Mouse (Mus musculus): ENCODE data around the gene Tescl. TPM values are rescaled to one million over a fixed set of nuclear protein-coding genes. Genes with fewer than 3 reads are reported as not detected.

Gene Tescl
- polyA plus RNA-seq, 1 experiment: not detected

DNA sequence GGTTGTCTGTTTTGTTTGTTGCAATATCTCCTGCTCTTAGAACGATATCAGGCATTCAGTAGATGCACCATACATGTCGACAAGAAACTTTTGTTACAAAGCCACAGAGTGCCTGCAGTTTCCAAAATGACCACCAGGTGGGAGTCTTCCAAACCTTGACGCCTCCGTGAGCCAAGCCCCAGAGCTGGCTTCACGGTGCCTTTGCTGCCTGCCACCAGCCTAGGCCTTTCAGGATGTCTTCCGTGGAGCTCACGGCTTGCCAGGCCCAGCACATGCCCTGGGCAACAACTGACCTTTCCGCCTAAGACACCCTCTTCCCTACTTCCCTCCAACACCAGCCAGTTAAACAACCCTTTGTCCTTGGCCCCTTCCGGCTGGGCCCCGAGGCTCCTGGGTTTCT is 31.1 kb upstream of the Tescl start:
- DNase-seq (ENCODE audit: extremely low spot score in 1 of 2, low spot score in 1 of 2): peak; percentile 60 to 95

DNA sequence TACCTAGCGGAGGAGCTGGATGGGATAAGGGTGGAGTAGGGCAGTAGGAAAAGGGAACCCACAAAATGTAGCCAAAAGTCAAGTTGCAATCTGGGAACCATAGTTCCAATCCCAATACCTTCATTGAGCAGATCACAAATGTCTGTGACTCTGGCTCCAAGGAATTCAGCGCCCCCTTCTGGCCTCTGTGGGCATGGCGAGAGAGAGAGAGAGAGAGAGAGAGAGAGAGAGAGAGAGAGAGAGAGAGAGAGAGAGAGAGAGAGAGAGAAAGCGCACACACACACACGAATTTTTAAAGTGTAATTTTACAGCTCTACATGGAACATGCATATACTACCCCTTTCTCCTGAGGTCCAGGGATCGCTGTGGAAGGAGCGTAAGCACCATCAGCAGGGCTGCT is 29.5 kb upstream of the Tescl start:
- peak in 1 of 2 experiments; percentile 66 for DNase-seq (ENCODE audit: extremely low spot score in 1 of 2, low spot score in 1 of 2)

DNA sequence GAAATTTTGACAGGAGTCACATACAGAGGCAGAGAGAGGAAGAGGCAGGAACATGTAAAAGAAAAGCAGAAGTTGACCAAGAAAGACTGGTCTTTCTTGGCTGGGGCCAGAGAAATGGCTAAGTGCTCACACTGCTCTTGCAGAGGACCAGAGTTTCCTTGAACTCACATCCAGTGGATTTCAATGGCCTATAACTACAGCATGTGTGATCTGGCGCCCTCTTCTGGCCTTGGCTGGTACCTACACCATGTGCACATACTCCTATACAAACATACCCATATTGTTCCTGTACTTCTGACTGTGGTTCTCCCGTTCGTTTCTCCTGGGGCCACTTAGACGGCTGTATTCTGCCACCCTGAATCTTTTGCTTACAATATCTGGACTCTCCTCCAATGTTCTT is 27.3 kb upstream of the Tescl start:
- DNase-seq (ENCODE audit: extremely low spot score in 1 of 2, low spot score in 1 of 2): no peak

DNA sequence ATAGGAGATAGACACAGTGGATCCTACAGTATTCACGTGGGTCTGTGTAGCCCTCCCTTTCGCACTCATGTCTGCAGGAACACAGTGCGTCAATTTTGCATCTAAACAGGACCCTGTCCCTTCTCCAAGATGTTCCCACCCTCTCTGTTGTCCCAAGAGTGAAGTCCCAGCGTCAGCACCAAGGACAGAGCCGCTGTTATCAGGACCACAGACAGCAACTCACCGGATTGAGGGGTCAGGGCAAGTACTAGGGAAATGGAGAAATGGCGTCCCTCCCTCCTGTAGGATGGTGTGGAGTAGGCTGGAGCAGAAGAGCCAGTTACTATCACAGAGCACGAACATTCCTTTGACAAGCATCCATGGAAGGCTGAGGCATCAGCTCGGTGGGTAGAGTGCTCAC is 25.5 kb upstream of the Tescl start:
- no peak for DNase-seq (ENCODE audit: extremely low spot score in 1 of 2, low spot score in 1 of 2)

DNA sequence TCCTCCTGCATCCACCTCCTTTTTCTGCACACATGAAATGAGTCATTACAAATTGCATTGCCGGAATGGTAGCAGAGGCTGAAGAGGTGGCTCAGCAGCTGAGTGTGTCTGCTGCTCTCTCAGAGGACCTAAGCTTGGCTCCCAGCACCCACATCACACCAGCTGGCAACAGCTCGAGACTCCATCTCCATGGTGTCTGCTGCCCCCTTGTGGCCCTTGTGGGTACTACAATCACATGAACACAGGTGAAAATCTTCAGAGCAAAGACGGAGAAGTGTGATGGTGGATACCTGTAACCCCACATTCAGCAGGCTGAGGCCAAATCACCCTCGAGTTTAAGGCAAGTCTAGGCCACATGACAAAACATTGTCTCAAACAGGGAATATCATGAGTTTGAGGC is 24.2 kb upstream of the Tescl start:
- DNase-seq (ENCODE audit: extremely low spot score in 1 of 2, low spot score in 1 of 2): no peak

DNA sequence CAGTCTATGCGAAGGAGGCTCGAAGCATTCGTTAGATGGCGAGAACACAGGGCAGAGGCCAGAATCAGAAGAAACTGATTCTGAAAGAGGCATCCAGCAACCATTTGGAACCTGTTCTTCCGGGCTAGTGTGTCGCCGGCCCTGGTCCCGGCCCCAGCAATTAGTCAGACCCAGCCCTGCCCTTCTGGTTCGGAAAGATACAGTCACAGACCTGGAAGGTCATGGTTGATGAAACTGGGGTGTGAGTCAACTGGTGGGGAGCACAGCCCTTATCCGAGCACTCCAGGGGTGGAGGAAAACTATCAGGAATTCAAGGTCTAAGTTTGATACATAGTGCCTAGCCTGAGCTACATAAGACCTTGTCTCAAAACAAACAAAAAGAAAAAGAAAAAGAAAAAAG is 22.3 kb upstream of the Tescl start:
- DNase-seq (ENCODE audit: extremely low spot score in 1 of 2, low spot score in 1 of 2): no peak

DNA sequence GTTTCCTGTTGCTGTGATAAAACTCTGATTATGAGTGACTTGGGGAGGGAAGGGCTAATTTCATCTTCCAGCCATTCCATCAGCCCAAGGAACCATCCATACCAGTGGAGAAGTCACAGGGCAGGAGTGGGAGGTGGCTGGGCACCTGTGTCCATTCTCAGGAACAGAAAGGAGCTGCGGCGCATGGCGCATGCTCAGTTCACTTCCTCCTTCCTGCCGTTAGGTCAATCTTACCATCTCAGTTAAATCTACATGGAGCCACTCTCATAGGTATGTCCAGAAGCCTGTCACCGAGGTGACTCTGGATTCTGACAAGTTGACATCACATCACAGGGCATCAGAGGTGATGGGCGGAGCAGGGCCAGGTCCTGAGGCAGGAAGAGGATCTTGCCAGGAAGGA is 21.9 kb upstream of the Tescl start:
- DNase-seq (ENCODE audit: extremely low spot score in 1 of 2, low spot score in 1 of 2): no peak

DNA sequence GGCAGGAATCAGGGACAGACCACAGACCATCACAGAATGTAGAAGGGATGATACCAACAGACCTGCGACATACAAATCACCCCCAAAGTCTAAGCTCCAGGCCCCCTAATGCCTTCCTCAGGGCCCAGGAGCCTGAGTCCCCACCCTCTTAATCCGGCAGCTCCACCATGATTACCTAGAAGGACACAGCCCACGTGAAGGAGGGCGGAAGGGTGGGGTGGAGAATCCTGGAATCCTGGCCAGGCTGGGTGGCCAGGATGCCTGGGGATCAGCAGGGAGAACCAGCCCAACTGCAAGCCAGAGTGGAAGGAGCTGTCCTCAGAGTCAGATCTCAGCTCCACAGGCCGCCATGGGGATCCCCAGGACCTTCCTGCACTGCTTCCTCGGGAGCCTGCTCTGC is 15.2 kb upstream of the Tescl start, which contains the start of gene Lypd5:
Lypd5 (plus strand) TSS at position 301 of the 400 bp plus-strand sequence.
- no peak for DNase-seq (ENCODE audit: extremely low spot score in 1 of 2, low spot score in 1 of 2)

DNA sequence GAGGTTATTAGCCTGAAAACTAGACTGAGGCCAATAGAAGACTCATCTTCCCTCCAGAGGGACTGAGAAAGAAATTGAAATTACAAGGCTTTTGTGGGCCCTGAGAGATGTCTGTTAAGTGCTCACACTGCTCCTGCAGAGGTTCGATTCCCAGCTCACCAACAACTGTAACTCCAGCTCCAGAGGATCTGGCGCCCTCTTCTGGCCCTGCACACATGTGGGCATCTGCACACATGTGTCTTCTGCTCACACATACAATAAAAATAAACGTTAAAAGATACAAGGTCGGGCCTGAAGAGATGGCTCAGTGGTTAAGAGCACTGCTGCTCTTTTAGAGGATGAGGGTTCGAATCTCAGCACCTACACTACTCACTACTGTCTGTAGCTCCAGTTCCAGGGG is 12.7 kb upstream of the Tescl start:
- no peak for DNase-seq (ENCODE audit: extremely low spot score in 1 of 2, low spot score in 1 of 2)

DNA sequence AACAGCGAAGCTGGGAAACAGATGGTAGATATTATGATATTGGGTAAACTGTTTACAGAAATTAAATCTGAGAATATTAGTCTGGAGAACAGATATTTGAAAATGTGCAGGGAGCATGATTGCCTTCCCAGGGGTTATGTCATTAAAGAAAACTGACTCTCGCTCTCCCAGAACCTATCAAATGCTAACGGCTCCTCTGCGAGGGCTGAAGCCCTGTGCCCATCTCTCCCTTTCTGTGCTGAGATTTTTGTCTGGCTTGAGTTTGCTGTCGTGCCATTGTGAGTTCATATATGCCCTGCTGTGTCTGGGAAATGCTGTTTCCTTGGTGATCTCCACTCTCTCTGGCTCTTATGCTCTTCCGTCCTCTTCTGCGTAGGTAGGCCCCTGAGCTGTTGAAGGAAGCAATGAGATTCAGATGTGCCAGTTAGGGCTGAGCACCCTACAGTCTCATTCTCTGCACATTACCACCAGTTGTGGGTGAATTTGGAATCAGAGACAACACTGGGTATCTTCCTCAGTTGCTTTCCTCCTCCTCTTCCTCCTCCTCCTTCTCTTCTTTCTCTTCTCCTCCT is 10.1 kb upstream of the Tescl start:
- DNase-seq (ENCODE audit: extremely low spot score in 1 of 2, low spot score in 1 of 2): peak in 1 of 2 experiments; percentile 44

DNA sequence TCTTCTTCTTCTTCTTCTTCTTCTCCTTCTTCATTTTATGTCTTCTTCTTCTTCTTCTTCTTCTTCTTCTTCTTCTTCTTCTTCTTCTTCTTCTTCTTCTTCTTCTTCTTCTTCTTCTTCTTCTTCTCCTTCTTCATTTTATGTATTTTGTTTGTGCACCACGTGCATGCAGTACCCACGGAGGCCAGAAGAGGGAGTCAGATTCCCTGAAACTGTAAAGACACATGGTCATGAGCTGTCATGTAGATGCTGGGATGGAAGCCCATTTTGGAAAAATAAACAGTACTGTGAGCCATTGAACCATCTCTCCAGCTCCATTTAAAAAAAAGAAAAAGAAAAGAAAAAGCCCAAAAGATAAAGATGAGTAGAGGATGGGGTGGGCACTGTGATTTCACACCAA is 4.5 kb upstream of the Tescl start:
- no peak for DNase-seq (ENCODE audit: extremely low spot score in 1 of 2, low spot score in 1 of 2)

DNA sequence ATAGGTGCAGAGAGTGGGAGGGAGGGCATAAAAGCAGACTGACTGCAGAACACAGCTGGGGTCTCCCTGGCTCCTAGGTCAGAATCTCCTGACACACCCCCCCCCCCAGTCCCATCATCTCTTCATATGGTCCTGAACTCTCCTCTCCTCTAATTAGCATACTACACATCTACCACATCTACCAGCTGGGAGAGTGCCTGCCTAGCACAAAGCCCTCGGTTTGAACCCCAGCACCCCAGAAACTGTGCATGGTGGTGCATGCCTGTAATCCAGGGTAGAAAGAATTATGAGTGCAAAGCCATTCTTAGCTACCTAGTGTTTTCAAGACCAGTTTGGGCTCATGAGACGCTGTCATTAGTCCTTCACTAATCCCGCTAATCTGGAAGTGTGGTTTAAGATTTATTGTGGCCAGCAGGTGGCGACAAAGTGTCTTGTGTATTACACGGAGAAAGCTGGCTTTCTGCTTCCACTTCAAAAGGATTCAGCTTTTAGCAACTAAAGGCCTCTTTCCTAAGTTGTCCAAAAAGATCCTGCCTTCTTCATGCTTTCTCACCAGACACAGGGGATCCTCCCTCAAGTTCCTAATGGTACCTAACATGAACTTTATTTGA is 2.1 kb upstream of the Tescl start:
- peak; percentile 52 to 92 for DNase-seq (ENCODE audit: extremely low spot score in 1 of 2, low spot score in 1 of 2)

DNA sequence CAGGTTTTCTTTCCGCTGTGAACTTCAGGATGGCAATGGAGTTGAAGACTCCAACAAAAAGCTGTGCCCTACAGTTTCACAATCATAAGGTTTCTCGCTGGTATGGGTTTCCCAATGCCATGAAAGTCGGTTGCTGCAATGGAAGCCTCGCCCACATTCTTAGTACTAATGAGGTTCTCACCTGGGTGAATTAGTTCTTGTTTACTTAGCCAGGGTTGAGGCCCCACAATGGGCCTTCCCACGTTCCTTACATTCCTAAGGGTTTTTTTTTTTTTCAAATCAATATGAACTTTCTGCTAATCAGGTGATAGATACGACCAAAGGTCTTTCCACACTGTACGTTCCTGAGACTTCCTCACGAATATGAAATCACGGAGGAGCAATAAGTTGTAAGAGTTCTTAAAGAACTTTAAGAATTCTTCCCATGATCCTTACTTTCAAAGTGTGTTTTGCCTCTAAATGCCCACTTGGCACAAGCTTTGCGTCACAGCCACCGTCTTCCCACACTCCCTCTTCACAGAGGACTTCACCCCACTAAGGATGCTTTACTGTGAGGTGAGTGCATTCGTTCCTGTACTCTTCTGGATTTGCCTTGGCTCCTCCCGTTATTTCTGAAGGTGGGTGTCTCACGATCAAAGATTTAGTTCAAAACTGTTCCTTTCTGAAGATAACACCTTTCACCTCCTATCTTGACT is 6.3 kb downstream of the Tescl start:
- DNase-seq (ENCODE audit: extremely low spot score in 1 of 2, low spot score in 1 of 2): no peak

DNA sequence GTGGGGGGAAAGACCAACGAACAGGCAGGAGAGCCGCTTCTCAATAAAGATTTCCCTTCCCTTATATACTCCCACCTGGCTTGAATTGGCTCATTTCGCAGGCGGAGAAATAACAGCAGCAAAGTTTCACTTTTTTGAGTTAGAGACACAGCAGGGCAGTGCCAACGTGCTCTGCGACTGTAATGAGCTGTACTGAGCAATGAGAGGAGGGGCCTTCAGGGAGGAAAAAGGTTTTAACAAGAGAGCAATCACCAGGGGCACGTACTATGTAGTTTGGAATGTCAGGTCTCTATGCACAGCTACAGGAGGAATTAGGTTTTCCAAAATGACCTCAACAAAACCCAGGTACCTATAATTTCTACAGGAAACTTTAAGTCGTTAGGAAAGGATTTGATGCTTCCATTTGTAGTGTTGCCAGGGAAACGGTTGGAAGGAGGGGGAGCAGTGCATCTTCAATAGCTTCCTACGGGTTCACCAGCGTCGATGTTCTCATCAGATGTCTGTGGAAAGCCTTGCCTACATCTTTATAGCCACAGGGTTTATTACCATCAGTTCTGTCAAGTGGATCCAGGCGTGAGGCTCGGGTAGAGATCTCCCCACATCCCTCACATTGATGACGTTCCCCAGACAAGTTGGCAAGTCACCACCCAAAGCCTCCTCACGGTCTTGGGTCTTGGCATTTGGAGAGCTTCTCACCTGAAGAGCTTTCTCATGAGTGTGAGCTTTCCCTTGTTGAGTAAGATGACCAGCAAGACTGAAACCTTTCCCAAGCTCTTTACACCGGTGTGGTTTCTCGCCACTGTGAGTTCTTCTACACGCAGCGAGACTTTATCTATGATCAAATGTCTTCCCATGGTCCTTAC is 7.2 kb downstream of the Tescl start:
- peak in 1 of 2 experiments; percentile 57 for DNase-seq (ENCODE audit: extremely low spot score in 1 of 2, low spot score in 1 of 2)

DNA sequence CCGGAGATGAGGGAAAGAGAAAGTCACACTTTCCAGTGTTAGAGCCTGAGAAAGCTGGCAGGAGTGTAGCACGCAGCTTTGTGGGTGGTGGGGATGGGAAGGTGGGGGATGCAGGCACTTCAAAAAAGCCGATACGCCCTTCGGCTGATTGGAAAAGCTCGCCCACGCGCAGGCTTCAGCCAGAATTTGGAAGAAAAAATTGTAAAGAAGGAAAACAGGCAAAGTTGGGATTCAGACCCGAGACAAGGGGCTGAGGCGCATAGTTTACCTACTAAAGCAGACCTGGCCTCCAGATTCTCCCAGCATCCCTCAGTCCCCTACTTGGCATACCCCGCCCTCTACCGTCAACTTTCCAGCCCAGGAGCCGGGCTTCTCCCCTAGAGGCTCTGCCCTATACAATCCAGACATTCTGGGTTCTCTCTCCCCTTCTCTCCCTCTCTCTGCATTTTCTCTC is 8.0 kb downstream of the Tescl start:
- peak; percentile 60 to 81 for DNase-seq (ENCODE audit: extremely low spot score in 1 of 2, low spot score in 1 of 2)

DNA sequence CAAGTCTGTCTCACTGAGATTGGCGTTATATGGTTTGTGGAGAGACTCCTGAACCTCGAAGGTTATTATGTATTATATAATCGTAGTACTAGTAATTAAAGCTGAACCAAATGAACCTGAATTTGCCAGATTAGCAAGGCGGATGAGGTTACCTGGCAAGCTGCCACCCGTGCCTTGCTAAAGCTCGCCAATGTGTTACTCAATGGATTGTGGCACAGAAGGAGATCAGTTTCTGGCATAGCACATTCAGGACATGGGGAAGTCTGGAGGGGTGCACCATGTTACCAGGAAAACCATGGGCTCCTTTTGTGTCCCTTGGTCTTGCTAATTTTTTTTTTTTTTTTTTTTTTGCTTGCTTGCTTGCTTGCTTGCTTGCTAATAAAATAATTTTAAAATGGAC is 8.5 kb downstream of the Tescl start:
- DNase-seq (ENCODE audit: extremely low spot score in 1 of 2, low spot score in 1 of 2): peak in 1 of 2 experiments; percentile 34

DNA sequence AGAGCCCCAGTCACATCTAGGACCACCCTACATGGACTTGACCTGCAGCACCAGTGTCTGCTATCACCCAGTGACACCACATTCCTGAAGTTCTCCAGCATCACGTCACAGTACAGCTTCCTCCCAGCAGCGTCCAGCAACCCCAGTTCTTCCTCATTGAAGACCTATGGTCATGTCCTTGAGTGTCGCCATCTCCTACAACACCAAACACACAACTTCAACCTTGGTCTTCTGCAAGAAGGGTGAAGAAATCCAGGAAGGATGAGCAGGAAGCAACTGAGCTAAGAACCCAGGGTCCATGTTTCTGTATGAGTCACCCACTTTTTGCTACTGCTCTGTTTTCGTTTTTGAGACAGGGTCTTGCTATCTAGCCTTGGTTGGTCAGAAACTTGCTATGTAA is 11.1 kb downstream of the Tescl start:
- DNase-seq (ENCODE audit: extremely low spot score in 1 of 2, low spot score in 1 of 2): no peak

DNA sequence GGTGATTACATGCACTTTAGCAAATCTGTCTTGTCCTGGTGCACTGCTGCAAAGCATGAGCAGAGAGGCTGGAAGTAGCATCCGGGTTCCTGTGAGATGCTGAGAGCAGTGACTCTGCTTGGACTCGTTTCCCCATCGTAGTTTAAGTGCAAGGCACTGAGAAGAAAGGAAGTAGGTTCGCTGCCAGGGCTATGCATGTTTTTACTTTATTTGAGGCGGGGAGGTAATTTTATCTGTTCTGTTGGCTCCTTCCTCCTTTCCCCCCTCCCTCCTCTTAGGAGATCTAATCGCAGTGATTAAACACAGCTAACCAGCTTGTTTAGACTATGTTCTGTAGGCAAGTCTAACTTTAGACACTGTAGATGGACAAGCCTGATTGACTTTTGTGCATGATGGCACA is 14.8 kb downstream of the Tescl start:
- DNase-seq (ENCODE audit: extremely low spot score in 1 of 2, low spot score in 1 of 2): no peak

DNA sequence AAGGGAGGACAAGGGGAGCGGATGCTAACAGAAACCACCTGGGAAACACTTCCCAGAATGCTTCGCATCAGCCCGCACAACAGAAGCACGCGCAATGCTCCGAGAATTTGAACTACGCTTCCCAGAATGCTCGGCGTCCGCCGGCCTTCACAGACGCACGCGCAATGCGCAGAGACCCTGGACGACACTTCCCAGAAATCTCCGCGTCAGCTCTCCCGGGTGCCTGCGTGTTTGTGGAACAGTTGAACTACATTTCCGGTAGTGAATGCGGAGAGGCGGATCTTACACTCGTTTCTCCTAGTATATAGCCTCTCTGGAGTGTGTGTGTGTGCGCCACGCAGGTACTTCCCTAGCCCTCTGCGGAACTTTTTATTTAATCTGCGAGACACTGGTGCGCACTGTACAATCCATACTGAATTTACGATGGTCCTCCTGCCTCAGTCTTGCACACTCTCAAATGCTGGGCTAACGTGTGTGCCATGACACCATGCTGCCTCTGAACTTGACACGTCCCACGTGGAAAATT is 17.1 kb downstream of the Tescl start, which contains the start of gene Zfp94:
Zfp94 (minus strand) TSS at position 100 of the 526 bp plus-strand sequence.
- DNase-seq (ENCODE audit: extremely low spot score in 1 of 2, low spot score in 1 of 2): peak; percentile 96 to 99

DNA sequence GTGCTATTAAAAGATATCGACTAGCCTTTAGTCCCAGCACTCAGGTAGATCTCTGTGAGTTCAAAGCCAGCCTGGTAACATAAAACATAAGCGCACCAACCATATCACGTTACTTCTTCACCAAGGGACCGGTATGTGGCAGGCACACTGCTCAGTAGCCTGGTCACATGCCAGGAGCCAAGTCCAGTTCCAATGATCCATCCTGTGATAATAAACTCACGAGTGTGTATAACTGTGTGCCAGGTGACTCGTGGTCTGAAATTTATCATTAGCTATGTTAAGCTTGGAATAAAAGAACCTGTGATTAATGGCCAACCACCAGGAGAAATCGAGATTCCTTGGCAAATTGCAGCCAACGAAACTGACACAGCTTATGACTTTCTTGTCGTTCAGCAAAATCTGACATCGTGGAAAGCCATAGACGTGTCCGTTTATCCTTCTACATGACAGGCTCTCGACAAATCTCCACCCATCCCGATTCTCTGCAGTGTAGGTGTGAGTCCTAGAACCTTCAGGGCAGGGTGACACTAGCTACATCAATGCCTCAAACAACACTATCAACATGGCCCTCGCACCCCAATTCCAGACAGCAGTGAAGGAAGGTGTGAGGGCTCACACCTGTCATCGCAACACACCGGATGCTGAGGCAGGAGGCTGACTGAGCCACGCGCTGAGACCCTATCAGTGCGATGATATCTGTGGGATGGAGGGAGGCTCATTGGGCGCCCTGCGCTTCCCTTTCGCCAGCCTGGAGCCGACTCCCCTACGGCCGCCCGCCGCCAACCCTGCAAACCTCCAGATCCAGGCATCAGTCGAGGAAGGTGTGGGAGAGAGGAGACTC is 17.8 kb downstream of the Tescl start:
- peak in 1 of 2 experiments; percentile 11 for DNase-seq (ENCODE audit: extremely low spot score in 1 of 2, low spot score in 1 of 2)

All from frontal cortex, adult 2 months (tissue).